Mouse (Mus musculus) heart, postnatal 10 days (tissue): ENCODE results near the gene Camta1. TPM values are rescaled to one million over a fixed set of nuclear protein-coding genes. Genes with fewer than 3 reads are reported as not detected.

ENCODE experiments used
- DNase-seq, 2 experiments: peaks; one replicate each; pipeline ENCODE4 v3.0.0; 2021
- intact Hi-C: fragments of 180-260 bp; cut with DNase I; formaldehyde crosslinking; loops from one replicate; pipeline ENCODE4 v1.15.1; 2025
- total RNA-seq, 2 experiments: library from RNA; stranded (reverse); gene quantifications; 2 replicates each; pipeline ENCODE4 v1.2.3; 2021

The Camta1 gene
- total RNA-seq, 2 experiments from 2014 or later, result 180 to 183 TPM

GRCm38 (mm10) chr4:151746002-151746606 lies 115.6 kb downstream of the Camta1 start:
- no peak for DNase-seq
- intact Hi-C loops, result no loop called here

GRCm38 (mm10) chr4:151741249-151742137 lies 120.2 kb downstream of the Camta1 start:
- intact Hi-C loops, result no loop called here
- peak; percentile 47 to 51 for DNase-seq

DNA sequence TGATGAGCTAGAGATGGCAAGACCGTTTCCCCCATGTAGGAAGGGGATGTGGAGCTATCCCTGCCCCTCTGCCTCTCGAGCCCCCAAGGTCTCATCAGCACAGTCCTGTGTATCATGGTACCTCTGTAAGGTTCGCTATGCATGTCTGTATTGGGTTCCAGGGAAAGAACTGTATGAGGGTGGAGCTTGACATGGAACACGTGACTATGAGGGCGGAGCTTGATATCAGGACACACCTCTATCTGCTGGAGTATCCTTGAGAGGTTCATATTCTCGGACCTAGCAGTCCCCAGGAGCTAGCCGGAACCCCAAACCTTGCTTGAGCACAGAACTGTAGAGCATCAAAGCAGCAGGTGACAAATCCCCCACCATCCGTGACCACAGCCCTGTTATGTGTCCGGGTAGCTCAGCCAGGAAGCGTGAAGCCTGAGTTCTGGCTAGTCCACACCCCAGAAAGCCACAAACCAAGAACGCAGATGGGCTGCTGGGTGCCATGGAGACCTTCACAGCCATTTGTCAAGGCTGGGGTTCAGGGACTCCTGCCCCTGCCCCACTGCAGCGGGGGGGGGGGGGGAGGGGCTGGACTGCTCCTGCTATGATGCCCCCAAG lies 122.2 kb downstream of the Camta1 start:
- no peak for DNase-seq
- intact Hi-C loops, result no loop called here

- no peak for DNase-seq
- intact Hi-C loops, result no loop called here
These were observed 122.8 kb downstream of the Camta1 start for GRCm38 (mm10) chr4:151738875-151739274.

GRCm38 (mm10) chr4:151738280-151738679 lies 123.4 kb downstream of the Camta1 start:
- DNase-seq, result peak in 1 of 2 experiments; percentile 12
- intact Hi-C loops, result no loop called here

GRCm38 (mm10) chr4:151732668-151733067 lies 129.0 kb downstream of the Camta1 start:
- DNase-seq, result no peak
- intact Hi-C loops, result no loop called here

- no peak for DNase-seq
- intact Hi-C loops, result no loop called here
These were observed 131.5 kb downstream of the Camta1 start for GRCm38 (mm10) chr4:151730037-151730759.

GRCm38 (mm10) chr4:151729116-151729515 lies 132.6 kb downstream of the Camta1 start:
- no peak for DNase-seq
- intact Hi-C loops, result no loop called here

DNA sequence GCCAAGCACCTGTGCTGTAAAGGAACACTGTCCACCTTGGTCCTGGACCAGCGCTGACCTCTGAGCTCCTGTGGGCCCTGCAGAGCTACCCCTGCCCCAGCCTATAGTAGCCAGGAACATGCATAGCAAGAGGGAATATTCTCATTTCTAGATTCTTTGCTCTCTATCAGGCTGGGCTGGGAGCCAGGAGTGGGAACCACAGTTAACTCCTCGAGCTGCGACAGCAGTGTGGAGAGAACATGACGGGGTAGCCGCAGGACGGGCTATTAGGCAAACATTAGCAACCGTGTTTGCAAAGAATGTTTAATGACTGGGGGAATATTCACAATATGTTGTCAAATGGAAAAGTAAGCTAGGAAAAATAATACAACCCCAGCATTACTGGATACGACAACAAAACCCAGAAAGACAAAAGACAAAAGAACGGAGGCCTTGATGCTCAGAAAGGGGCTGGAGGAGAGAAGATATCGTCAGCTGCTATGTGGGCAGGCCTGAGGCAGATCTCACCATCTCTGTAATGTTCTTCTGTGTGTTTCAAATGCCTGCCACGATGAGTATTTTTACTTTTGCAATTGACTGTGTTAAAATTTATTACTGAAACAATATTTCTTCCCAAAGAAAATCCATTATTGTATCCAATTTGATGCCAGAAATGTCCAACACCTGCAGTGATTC lies 133.1 kb downstream of the Camta1 start:
- no peak for DNase-seq
- intact Hi-C loops, result no loop called here

DNA sequence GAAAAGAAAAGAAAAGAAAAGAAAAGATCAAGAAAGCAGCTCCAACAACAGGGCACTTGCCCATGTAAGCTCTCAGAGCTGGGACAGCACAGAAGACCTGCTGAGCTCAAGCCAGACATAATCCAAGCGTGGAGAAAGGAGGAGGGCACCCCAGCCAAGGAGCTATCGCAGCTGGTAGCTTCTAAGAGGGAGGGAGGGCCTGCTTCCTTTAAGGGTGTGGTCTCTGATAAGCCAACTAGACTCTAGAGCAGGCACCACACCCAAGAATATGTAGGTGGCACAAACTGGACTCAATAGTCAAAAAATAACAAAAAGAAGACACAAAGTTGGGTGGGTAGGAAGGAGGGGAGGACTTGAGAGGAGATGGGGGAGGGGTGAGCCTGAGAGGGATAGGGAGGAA lies 135.3 kb downstream of the Camta1 start:
- no peak for DNase-seq

GRCm38 (mm10) chr4:151724897-151725296 lies 136.8 kb downstream of the Camta1 start:
- no peak for DNase-seq
- intact Hi-C loops, result no loop called here

More for the DNA sequence above, 135.3 kb downstream of the Camta1 start:
- intact Hi-C loops, result no loop called here

GRCm38 (mm10) chr4:151720722-151721467 lies 140.8 kb downstream of the Camta1 start:
- no peak for DNase-seq
- intact Hi-C loops, result no loop called here

DNA sequence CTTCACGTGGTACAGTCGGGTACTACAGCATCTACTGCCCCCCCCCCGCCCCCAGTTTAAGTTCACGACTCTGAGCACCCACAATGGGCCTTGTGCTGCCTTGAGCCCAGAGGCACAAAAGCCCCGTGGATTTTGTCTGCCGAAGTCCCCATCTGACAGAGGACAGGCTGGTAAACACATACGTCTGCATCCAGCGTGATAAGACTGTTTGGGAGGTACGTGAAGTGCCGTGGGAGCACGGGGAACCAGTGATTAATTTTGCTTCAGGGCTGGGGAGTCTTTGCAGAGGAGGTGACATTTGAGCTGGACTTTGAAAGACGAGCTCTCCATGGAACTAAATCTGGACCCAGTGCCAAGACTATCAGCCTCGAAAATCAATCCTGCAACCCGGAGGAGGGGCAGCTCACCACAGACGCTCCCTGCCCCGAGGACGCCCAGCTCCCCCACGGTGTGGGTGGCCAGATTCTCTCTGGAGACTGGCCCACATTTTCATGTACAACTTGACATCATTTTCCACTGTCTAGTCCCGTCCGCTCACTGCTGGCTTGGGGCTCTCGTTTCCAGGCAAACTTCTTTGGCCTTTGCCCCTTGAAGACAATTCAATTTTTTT lies 142.7 kb downstream of the Camta1 start:
- intact Hi-C loops, result no loop called here

GRCm38 (mm10) chr4:151717864-151718263 lies 143.8 kb downstream of the Camta1 start:
- DNase-seq, result no peak
- intact Hi-C loops, result no loop called here

More for the DNA sequence above, 142.7 kb downstream of the Camta1 start:
- no peak for DNase-seq

- intact Hi-C loops, result no loop called here
- DNase-seq, result peak in 1 of 2 experiments; percentile 10
These were observed 148.0 kb downstream of the Camta1 start for GRCm38 (mm10) chr4:151713714-151714113.

GRCm38 (mm10) chr4:151711406-151711805 lies 150.3 kb downstream of the Camta1 start:
- intact Hi-C loops, result no loop called here
- DNase-seq, result no peak

GRCm38 (mm10) chr4:151710522-151710921 lies 151.2 kb downstream of the Camta1 start:
- no peak for DNase-seq
- intact Hi-C loops, result no loop called here

DNA sequence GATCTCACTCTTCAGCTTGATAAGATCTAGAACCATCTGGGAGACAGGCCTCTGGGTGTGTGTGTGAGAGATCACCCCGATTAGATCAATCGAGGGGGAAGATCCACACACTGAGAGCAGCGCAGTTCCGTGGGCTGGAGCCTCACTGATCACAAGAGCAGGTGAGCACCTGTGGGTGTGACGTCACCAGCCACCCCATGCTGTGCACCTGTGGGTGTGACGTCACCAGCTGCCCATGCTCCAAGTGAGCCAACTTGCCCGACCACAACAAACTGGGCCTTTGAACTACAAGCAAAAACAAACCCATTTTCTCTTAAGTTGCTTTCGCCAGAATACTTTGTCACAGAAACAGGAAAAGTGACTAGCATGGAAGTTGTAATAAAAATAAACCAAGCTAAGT lies 152.4 kb downstream of the Camta1 start:
- DNase-seq, result no peak
- intact Hi-C loops, result no loop called here

- no peak for DNase-seq
- intact Hi-C loops, result no loop called here
These were observed 158.5 kb downstream of the Camta1 start for GRCm38 (mm10) chr4:151703069-151703735.
